Mouse (Mus musculus) hindbrain, postnatal 0 days (tissue): ENCODE data around the gene Aqp7. TPM values are rescaled to one million over a fixed set of nuclear protein-coding genes. Genes with fewer than 3 reads are reported as not detected.
A peak's percentile ranks its signal among the peaks of the same experiment; 100 is the strongest.

Source experiments
- ATAC-seq: fragments of 200-750 bp; cut with Nextera tagmentation; 2 replicates; pipeline ENCODE4 v1.8.0; 2017; ENCODE audit warnings: mild to moderate bottlenecking, moderate TSS enrichment, moderate library complexity
- DNase-seq: peaks from one replicate; pipeline ENCODE4 v3.0.0-alpha.2; 2015; ENCODE audit warnings: low spot score
- H3K27ac ChIP-seq: fragments of 300-500 bp; sonication (generic); 2 replicates; pipeline ENCODE4 v1.5.1; 2014; ENCODE audit warnings: mild to moderate bottlenecking
- H3K27me3 ChIP-seq: fragments of 300-500 bp; sonication (generic); 2 replicates; pipeline ENCODE4 v1.6.1; 2014; ENCODE audit warnings: low read length, mixed read lengths; ENCODE audit not compliant: insufficient read depth
- H3K36me3 ChIP-seq: fragments of 300-500 bp; sonication (generic); 2 replicates; pipeline ENCODE4 v1.6.1; 2014; ENCODE audit warnings: low read length, mixed read lengths; ENCODE audit not compliant: insufficient read depth
- H3K4me1 ChIP-seq: fragments of 300-500 bp; sonication (generic); 2 replicates; pipeline ENCODE4 v1.6.1; 2014; ENCODE audit warnings: antibody characterized with exemption, low read length, mixed read lengths; ENCODE audit not compliant: insufficient read depth
- H3K4me2 ChIP-seq: fragments of 300-500 bp; sonication (generic); 2 replicates; pipeline ENCODE4 v1.6.1; 2014; ENCODE audit warnings: low read depth, mild to moderate bottlenecking, low read length, moderate library complexity, mixed read lengths
- H3K4me3 ChIP-seq: fragments of 300-500 bp; sonication (generic); 2 replicates; pipeline ENCODE4 v1.5.1; 2014; ENCODE audit warnings: low read length
- H3K9ac ChIP-seq: fragments of 300-500 bp; sonication (generic); replicated peaks from 2 replicates; pipeline ENCODE4 v1.6.1; 2014; ENCODE audit warnings: mild to moderate bottlenecking, low read length, moderate library complexity, mixed read lengths
- H3K9me3 ChIP-seq: fragments of 300-500 bp; sonication (generic); 2 replicates; pipeline ENCODE4 v1.6.1; 2016; ENCODE audit warnings: low read length, mixed read lengths
- CTCF ChIP-seq: IDR thresholded peaks from 2 replicates; pipeline ENCODE4 v1.5.1; 2016; ENCODE audit warnings: antibody characterized with exemption, control low read depth, low read depth
- WGBS: fragments of 180-500 bp; shearing (Covaris S2); extraction: QIAGEN DNeasy Blood & Tissue Kit; methylation state at CpG from one replicate; pipeline ENCODE4 v1.1.7; 2014; 5-methylcytosine and 5-hydroxymethylcytosine counted together
- polyA plus RNA-seq: library from polyadenylated mRNA; unstranded; fragments of >200 nt; fragmentation: Nextera tagmentation; extraction: Ambion mirVana; gene quantifications from 2 replicates; pipeline ENCODE4 v1.2.1, GENCODE M21; 2015
- total RNA-seq: library from RNA; depleted of rRNA; stranded (reverse); fragments of >200 nt; gene quantifications from 2 replicates; pipeline ENCODE4 v1.2.3, GENCODE M21; 2014

The Aqp7 gene
- total and polyA plus RNA-seq, 2 experiments from 2014 or later: 0.06 TPM; not detected in 1

GRCm38 (mm10) chr4:41050726-41051675 lies 3.1 kb upstream of the Aqp7 start:
- DNase-seq (peak; percentile 95), ATAC-seq (peak; percentile 86)
- Histone ChIP-seq H3K4me1 (no peaks in the 10 kb centered on the region), H3K4me3 (no peak overlapping the region), H3K4me2 (peak overlapping the region; percentile 30), H3K27me3 (no peaks in the 10 kb centered on the region), H3K9ac (no peak overlapping the region), H3K9me3 (no peaks in the 10 kb centered on the region), H3K36me3 (no peaks in the 10 kb centered on the region), H3K27ac (no peak overlapping the region)
- peak; percentile 87 for TF ChIP-seq CTCF
- WGBS: 35% methylated on average over 16 of the region's 16 CpGs

DNA sequence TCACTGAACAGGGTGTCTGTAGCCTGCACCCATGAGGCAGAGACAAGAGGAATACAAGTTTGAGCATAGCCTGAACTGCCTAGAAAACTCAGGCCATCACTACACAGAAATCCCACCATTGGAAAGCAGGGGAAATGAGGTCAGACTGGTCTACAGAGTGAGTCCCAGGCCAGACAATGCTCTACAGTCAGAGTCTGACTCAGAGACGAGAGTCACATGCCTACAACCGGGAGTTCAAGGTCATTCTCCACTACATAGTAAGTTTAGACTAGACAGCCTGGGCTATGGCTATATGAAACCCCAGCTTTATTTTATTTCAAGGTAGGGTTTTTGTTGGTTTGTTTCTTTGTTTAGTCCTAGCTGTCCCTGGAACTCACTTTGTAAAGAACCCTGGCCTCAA lies 987 bp upstream of the Aqp7 start:
- ATAC-seq: no peak
- WGBS: 56% methylated on average over 2 of the region's 2 CpGs
- no peaks in the 10 kb centered on the region for H3K4me1 ChIP-seq
- H3K9me3 ChIP-seq: no peaks in the 10 kb centered on the region
- H3K4me2 ChIP-seq: no peak overlapping the region
- no peaks in the 10 kb centered on the region for H3K36me3 ChIP-seq
- DNase-seq: no peak
- no peak overlapping the region for H3K9ac ChIP-seq
- no peak for TF ChIP-seq CTCF
- no peak overlapping the region for H3K4me3 ChIP-seq
- no peaks in the 10 kb centered on the region for H3K27me3 ChIP-seq
- no peak overlapping the region for H3K27ac ChIP-seq

DNA sequence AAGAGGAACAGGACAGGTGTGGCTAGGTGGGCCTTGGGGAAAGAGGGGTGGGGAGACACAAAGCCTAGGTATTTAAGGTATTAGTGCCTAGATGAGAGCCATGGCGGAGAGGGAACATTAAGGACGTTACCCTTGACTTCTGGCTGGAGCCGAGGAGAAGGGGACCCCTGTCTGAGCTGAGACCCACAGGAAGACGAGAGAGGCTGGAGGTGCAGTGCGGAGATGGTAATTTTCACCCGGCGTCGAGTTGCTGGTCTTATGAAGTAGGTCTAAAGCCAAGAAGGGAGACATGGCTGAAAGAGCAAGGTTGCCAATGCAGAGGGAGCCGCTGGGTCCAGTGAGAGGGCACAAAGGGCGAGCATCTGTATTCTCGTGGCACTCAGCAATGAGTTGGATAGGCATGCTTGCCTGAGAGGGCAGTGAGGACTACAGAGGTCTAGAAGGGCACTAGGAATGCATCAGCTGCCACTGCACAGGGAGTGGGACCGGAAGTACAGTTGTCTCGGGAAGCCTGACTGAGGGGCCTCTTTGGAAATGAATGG lies 1.6 kb downstream of the Aqp7 start:
- ATAC-seq (no peak), DNase-seq (no peak)
- Histone ChIP-seq H3K27me3 (no peaks in the 10 kb centered on the region), H3K4me2 (no peak overlapping the region), H3K9me3 (no peaks in the 10 kb centered on the region), H3K36me3 (no peaks in the 10 kb centered on the region), H3K4me1 (no peaks in the 10 kb centered on the region), H3K4me3 (no peak overlapping the region), H3K9ac (no peak overlapping the region), H3K27ac (no peak overlapping the region)
- 82% methylated on average over 13 of the region's 13 CpGs for WGBS
- no peak for TF ChIP-seq CTCF

- H3K9me3 ChIP-seq: no peaks in the 10 kb centered on the region
- H3K27me3 ChIP-seq: no peaks in the 10 kb centered on the region
- H3K4me1 ChIP-seq: no peaks in the 10 kb centered on the region
- no peak overlapping the region for H3K4me2 ChIP-seq
- H3K27ac ChIP-seq: no peak overlapping the region
- DNase-seq (no peak), ATAC-seq (no peak)
- H3K36me3 ChIP-seq: no peaks in the 10 kb centered on the region
- WGBS: 86% methylated on average over 3 of the region's 3 CpGs
- H3K9ac ChIP-seq: no peak overlapping the region
- TF ChIP-seq CTCF: no peak
- H3K4me3 ChIP-seq: no peak overlapping the region
Measured at GRCm38 (mm10) chr4:41045288-41045687, 2.7 kb downstream of the Aqp7 start.

- 80% methylated on average over 5 of the region's 5 CpGs for WGBS
- H3K36me3 ChIP-seq: no peaks in the 10 kb centered on the region
- H3K9ac ChIP-seq: no peak overlapping the region
- no peak overlapping the region for H3K27ac ChIP-seq
- H3K9me3 ChIP-seq: no peaks in the 10 kb centered on the region
- no peak for TF ChIP-seq CTCF
- DNase-seq (no peak), ATAC-seq (no peak)
- no peak overlapping the region for H3K4me3 ChIP-seq
- H3K27me3 ChIP-seq: no peaks in the 10 kb centered on the region
- no peak overlapping the region for H3K4me2 ChIP-seq
- H3K4me1 ChIP-seq: no peaks in the 10 kb centered on the region
Measured at GRCm38 (mm10) chr4:41043961-41044360, 4.0 kb downstream of the Aqp7 start.

DNA sequence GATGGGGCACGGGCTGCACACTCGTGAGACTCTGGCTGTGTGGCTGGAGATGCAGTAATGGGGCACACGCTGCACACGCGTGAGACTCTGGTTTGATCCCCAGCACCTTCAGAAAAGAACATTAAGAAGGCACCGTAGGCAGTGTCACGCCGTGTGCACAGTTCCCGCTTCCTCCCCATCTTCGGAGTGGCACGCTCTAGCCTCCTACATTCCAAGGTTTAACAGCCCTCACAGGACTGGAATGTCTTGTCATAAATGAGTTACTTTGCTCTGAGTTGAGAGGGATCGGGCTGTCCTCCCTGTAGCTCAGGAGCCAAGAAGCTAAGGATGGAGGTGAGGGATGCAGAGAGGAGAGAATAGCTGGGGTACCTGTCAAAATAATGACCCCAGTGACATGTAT lies 5.1 kb downstream of the Aqp7 start:
- H3K9ac ChIP-seq: no peak overlapping the region
- TF ChIP-seq CTCF: no peak
- 89% methylated on average over 12 of the region's 12 CpGs for WGBS
- no peaks in the 10 kb centered on the region for H3K9me3 ChIP-seq
- ATAC-seq: no peak
- no peaks in the 10 kb centered on the region for H3K27me3 ChIP-seq
- no peak for DNase-seq
- no peak overlapping the region for H3K4me3 ChIP-seq
- no peaks in the 10 kb centered on the region for H3K4me1 ChIP-seq
- no peak overlapping the region for H3K27ac ChIP-seq
- no peaks in the 10 kb centered on the region for H3K36me3 ChIP-seq
- H3K4me2 ChIP-seq: no peak overlapping the region

DNA sequence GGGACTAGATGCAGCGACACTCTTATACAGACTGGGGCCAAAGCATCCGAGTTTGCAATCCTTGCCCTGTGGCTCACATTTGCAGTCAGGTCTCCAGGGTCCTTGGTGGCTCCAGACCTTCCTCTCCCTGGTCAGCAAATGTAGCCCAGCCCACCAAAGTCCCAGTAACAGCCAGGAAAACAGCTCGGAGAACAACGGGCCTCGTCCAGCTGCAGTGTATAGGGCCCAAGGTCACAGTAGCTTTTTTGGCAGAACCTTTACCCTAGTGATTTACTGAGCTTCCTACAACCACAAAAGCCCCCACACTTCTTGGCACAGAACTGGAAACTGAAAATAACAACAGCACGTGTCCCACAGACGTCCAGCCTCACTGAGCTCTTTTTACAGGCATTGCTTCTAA lies 7.0 kb downstream of the Aqp7 start:
- Histone ChIP-seq H3K27me3 (no peaks in the 10 kb centered on the region), H3K9ac (no peak overlapping the region), H3K4me1 (no peaks in the 10 kb centered on the region), H3K36me3 (no peaks in the 10 kb centered on the region), H3K27ac (no peak overlapping the region), H3K4me3 (no peak overlapping the region), H3K4me2 (no peak overlapping the region), H3K9me3 (no peaks in the 10 kb centered on the region)
- no peak for TF ChIP-seq CTCF
- 73% methylated on average over 7 of the region's 7 CpGs for WGBS
- ATAC-seq: no peak
- DNase-seq: no peak
